Mouse (Mus musculus): Measurements from ENCODE around the gene Fosb.

Gene Fosb

DNA sequence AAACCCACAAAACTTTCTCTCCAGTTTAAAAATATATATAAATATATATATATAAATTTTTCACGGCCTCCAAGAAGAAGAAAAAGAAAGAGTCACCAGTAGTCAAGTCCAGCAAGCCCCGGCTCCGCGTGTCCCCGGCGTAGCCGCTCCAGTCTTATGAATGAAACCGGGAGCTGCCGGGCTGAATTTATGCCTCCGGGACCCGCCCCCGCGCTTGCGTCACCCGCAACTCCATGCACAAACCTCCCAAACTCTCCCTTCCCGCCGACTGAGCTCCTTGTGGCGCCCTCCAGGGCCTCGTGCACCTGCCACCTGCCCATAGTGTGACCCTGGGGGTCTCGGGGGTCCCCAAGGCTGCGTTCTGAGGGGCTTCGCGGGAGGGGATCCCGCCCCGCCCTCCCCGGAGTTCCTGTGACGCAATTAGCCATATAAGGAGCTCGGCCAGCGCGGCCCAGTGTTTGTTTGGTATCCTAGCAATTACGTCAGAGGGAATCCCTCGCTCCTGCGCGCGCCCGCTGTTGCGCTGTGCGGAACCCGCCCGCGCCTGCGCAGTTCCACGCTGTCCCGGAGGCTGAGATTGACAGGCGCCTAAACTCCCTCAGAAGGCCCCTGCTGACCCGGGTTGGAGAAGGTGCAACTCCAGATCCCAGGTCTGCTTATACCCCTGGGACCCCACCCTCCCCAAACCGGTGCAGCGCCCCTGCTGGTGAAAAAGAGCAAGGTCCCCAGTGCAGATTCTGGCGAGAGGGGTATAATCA lies at the start of gene Fosb:
TSS of gene Fosb (minus strand) at position 168 of the 758 bp plus-strand sequence.
- peak; percentile 95 for DNase-seq (ENCODE audit: low spot score)

DNA sequence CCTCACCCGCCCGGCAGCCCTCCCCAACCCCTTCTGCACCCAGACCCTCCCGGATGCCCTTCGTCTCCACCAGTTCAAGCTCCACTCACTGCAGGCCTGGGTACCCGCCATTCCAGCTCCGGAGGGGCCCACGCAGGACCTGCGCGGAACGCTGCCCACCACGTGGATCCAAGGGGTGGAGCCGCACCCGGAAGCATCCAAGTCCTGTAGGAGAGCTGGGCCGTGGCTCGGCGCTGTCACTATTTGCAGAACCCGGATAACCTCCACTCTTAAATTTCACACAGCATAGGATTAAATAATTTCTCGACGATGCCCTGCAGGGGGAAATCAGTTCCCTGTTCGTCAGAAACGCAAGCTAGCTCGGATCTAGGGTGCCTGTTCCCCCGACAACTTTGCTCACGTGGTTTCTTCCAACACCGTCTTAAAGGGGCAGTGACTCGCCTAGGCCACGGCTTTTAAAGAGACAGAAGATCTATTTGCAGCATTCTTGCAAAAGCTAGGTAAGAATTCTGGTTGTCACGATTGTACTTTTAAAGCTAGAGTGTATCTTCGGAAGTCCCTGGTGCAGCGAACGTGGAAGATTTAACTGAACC lies 49.5 kb upstream of the Fosb start, which contains the start of the genes Cd3eap and Ppp1r13l:
TSS of gene Cd3eap (minus strand) at position 185 of the 593 bp plus-strand sequence.
TSS of gene Ppp1r13l (plus strand) at position 451 of the 593 bp plus-strand sequence.
- DNase-seq (ENCODE audit: low spot score), result peak; percentile 82

DNA sequence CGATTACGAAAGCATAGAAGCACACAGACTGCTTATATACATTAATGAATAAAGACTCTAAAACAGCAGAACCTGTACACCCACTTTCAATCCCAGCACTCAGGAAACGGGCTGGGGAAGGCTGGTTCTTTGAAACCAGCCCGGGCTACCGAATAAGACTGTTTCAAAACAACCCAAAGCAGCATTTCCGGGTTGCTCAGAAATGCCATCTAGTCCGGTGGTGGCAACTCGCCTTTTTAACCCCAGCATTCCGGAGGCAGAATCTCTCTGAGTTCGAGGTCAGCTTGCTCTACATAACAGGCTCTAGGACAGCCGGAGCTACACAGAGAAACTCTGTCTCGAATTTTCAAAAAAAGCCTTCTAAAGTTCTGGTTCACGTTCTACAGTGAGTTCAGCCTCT lies 48.8 kb upstream of the Fosb start:
- no peak for DNase-seq (ENCODE audit: low spot score)

DNA sequence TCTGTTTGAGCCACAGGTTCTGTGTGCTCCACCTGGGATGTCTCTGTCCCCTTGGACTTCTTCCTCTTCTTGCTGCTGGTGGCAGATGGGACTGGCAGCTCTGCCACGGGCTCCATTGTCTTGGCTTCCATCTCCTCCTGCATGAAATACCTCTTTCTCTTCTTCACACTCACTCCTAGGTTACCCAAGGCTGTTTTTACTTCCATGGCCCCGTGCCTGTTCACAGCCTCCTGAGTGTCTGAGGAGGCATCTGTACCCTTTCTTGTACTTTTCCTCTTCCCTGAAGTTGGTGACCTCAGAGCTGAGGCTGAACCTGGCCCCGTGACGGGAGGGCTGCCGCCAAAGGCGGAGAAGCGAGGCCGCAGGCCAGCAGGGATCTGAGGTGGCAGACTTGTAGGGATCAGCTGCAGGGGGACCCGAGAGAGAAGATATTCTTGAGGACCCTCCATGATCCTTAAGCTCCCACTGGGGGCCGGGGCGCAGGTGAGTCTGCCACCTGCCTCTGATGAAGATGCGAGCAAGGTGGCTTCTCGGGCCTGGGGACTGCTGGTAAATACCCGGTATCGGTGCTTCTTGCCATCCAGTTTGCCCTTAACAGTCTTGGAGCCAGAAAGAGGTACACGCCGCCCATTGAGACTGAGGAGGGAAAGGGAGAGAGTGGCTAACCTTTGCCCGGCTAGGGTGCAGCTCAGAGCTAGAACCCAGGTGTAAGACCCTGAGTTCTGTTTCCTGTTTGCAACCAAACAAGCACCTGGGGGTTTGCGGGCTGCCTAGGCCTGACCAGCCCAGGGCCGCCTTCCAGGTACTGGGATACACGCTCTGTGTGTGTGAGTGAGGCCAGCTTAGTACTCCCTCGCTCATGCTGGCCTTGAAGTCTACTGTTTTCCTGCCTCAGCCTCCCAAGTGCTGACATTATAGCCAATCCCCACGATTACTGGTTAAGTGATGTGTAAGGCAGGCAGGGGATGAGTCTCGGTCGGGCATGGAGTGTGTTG lies 47.8 kb upstream of the Fosb start:
- DNase-seq (ENCODE audit: low spot score), result no peak

DNA sequence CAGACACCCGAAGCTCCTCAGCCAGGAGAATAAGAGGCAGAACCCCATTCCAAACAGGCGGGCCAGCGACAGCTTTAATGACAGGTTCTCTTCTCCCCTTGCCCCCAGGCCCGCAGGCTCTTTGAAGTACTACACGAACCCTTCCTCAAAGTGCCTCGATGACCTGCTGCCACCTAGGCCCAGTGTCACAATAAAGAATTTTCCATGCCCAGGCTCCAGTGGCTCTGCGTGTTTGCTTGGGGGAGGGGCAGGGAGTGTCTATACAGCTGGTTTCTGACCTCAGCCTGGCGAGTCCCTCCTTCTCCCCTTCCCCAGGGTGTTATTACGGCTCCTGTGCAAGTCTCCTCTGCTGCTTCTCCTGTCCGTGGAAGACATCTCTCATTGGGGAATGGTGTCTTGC lies 46.5 kb upstream of the Fosb start:
- no peak for DNase-seq (ENCODE audit: low spot score)

DNA sequence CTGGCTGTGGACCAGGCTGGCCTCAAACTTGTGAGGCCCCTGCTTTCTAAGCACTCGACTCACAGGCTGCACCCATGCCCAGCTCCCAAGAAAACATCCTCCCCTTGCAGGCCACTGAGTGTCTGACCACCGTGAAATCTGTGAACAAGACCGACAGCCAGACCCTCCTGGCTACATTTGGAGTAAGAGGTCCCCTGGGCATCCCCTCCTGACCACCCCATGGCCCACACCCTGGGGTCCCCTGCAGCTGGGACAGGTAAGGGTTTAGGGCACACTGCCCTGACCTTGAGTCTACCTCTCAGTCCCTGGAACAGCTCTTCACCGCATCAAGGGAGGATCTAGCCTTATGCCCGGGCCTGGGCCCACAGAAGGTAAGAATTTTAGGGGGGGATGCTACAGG lies 45.1 kb upstream of the Fosb start:
- DNase-seq (ENCODE audit: low spot score), result no peak

DNA sequence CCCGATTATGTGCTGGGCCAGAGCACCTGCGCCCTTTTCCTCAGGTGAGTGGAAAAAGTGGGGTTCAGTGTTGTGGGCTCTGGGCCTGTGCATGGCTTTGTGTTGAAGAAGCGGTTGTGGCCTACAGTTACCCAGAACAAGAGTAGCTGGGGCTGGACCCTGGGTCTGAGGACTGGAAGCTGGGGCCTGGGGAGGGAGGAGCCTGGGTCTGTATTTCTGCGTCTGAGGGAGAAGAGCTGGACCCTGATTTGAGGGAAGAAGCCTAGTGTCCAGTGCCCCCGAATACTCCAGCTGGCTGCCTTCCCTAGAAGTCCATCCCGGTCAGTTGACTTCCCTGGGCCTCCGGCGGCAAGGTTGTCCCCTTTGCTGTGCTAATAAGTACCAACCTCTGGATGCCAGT lies 40.4 kb upstream of the Fosb start:
- no peak for DNase-seq (ENCODE audit: low spot score)

DNA sequence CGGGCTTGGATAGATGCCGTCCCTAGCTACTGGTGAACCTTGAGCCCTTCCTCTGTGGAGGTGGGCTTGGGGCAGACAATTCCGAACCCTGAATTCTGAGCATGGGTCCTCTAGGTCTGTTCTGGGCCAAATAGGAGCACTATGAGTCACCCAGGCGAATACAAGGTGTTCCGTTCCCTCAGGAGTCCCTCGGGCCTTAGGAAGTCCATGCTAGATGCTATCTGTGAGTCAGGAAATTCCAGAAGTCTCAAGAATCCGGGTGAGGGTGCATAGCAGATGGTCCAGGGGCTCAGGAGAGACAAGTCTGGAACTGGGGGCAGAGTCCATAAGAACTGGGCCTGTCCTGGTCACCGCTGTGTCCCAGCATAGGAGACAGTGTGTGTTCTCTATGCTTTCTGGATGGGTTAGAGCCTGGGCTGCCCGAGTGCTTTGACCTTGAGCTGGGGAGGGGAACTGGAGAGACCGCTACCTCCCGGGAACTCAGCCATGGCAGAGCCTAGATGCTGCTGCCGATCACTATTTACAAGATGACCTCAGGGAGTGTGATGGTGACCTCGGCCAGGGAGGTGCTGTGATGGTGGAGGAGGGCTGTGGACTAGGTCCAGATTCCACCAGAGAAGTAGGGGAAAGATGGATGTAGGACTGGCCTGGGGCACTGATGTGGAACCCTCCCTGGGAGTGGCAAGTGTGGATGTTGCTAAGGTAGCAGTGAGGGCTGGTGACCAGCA lies 39.5 kb upstream of the Fosb start:
- DNase-seq (ENCODE audit: low spot score), result no peak

DNA sequence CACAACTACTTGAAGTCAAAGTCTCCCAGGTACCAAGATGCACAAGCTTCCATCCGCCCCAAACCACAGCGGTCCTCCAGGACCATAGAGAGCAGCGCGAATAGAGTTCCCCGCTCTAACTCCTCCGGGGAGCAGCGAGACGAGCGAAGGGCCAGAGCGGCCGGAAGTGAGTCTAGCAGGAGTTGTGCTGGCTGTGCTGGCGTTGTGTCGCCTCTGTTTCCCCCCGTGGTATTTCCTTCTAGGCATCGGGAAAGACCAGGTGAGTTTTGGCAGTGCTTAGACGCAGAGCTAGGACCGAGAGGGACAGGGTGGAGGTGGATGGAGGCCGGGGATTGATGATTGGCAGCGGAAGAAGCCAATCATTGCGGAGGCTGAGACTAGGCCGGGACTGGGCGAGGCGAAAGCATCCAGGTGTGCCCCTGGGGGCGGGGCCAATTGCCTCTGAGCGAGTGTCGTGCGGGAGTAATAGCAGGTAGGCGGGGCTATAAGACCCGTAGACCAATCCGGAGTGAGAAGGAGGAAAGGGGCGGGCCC lies 35.2 kb upstream of the Fosb start:
- peak; percentile 97 for DNase-seq (ENCODE audit: low spot score)

DNA sequence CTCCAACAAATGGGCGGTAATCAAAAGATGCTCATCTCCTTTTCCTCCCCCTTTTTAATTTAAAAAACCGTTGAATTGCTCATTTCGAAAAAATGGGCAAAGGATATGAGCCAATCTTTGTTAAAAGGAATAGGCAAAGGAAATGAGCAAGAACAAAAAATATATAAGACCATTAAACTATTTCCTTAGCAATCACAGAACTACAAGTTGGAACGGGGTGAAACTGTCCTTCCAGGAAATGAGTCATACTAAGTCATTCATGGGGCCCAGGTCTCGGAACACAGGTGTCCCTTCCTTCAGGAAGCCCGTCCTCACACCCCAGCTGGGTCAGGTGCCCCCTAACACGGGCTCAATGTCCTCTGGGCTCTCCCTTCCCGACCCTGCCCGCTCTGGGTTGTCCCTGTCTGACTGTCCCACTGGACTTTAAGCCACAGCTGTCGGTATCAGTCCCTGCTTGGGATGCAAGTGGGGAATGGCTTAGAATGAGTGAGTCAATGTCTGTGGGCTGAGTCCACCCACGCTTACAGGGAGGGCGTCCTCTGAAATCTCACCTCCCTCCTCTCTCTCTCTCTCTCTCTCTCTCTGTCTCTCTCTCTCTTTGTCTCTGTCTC lies 34.5 kb upstream of the Fosb start, which contains the start of gene Ercc1:
TSS of gene Ercc1 (plus strand) at position 542 of the 611 bp plus-strand sequence.
- peak; percentile 15 for DNase-seq (ENCODE audit: low spot score)

DNA sequence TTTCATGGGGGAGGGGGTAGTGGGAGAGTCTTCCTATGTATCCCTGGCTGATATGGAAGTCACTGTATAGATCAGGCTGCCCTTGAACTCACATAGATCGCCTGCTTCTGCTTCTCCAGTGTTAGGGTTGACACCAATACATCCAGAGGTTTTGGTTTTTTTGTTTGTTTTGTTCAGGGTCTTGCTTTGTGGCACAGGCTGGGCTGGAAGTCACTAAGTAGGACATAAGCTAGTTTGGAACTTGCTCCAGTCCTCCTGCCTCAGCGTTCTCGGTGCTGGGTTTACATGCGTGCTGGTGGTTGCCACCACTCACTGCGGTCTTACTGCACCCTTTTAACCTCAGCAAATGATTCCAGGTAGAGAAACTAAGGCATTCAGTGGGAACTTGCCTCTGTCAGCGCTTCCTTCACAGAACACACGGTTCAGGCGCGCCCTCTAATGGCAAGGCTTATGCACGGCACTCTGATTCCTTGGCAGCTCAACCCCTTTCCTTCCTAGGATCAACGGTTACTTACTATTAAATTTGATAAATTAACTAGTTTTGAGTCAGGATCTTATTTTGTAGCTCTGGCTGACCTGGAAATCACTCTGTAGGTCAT lies 33.5 kb upstream of the Fosb start:
- DNase-seq (ENCODE audit: low spot score), result peak; percentile 63

DNA sequence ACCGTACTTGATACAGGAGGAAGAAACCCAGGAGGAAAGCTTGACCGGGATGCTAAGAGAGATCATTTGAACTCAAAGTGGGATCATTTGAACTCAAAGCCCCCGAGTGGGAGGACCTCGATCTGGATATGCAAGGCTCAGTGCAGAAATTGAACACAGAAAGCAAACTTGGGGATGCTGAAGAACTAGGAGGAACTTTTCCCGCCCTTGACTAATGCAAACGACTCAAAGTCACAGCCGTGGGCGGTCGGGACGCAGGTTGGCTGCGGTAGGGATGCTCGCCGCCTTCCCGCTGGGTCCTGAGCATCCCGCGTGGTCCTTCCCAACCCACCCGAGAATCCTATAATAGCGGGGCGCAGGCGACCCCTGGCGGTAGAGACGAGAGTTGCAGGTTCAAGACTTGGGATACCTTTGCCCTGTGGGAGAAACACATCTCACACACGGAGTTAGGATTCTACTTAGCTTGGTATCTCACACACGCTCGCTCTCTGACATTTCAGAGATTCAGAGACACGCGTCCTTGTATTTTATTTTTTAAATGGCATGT lies 32.7 kb upstream of the Fosb start:
- peak; percentile 68 for DNase-seq (ENCODE audit: low spot score)

DNA sequence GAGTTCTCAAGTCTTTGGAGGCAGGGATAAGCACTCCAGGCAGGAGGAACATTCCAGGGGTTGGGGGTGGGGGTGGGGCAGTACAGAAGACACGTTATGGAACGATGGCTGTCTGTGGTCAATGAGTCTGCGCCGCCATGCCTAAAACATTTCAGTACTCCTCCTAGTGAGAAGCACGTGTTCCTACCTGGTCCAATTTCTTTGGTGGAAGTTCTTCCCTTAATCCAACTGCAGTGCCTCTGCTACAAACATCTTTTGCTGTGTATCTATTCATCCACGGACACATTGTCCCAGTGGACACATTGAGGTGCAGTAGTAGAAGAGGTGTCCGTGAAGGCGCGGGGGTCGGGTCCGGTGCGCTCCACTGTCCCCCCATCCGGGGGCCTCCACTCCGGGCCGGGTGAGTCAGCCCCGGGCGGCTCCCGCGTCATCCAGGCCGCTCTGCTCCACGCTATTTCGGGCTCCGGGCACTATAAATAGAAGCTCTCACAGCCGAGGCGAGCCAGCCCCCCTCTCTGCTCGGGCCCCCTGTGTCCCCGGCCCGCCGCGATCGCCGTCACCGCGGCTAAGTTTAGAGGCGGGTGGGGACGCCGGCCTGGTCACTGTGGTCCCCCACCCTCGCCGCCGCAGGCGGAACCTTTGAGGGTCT lies 32.0 kb upstream of the Fosb start:
- no peak for DNase-seq (ENCODE audit: low spot score)

DNA sequence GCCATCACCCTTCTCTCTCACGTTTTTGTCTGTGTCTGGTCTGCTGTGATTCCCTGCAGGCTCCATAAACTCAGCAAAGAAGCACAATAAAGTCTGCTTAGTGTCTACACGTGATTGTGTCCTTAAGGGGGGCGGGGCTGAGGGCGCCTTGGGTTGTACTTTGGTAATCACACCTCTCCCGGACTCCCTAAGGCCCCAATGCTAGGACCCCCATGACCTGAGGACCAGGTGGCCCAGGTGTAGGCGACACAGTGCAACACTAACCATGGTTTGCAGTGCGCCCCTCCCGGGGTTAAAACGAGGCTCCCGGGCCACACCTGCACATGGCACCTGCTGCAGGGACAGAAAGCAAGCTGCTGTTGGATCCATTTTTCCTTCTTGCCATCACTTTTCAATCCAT lies 31.4 kb upstream of the Fosb start:
- no peak for DNase-seq (ENCODE audit: low spot score)

DNA sequence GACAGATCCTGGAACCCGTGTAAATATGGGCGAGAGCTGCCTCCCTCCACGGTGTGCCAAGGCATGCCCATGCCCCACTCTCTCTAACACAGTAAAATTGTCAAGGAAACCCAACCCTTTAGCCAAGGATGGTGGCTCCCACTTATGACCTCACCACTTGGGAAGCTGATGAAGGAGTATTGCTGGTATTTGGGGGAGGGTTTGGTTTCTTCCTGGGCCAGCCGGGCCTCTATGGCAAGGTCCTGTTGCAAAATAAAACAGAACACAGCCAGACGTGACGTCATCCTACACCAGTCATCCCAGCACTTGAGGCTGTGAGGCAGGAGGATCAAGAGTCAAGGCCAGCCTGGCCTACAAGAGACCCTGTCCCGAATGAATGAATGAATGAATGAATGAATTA lies 28.7 kb upstream of the Fosb start:
- no peak for DNase-seq (ENCODE audit: low spot score)

DNA sequence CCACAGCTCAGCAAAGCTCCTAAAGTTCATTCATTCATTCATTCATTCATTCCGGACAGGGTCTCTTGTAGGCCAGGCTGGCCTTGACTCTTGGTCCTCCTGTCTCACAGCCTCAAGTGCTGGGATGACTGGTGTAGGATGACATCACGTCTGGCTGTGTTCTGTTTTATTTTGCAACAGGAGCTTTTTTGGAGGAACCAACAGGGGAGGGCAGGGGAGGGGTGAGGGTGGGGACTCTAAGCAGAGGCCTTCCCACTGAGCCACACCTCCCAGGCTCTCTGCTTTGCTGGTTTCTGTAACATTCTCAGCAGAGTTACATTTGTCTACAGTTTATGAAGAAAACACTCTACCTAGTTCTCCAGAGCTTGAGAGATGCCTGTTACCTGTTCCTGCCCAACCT lies 28.2 kb upstream of the Fosb start:
- no peak for DNase-seq (ENCODE audit: low spot score)

DNA sequence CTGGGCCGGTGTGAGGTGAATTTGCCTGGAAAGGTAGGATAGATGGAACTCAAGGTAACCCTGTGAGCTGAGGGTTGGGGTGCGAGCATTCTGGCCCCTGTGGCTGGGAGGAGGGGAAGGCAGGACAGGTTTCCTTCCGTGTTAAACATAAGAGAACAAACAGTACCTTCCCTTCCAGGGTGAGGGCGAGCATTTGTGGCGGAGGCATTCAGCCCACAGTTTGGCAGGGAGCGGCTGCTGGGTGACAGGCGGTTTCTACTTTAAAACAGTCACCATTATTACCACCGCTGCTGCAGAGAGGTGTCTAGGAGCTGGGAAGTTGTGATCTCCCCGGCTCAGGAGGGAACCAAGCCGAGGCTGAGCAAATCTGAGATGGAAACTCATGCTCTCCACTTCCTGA lies 27.3 kb upstream of the Fosb start:
- DNase-seq (ENCODE audit: low spot score), result no peak

DNA sequence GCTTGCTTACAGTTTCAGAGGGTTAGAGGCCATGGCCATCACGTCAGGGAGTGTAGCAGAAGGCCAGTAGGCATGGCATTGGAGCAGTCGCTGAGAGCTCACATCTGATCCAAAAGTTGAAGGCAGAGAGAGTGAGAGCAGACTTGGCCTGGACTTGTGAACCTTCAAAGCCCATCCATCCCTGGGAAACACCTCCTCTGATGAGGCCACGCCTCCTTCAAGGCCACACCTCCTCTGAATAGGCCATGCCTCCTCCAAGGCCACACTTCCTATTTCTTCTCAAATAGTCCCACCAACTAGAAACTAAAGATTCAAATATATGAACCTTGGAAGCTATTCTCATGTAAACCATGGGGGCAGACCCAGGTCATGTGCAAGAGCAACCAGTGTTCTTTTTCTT lies 25.7 kb upstream of the Fosb start:
- no peak for DNase-seq (ENCODE audit: low spot score)

DNA sequence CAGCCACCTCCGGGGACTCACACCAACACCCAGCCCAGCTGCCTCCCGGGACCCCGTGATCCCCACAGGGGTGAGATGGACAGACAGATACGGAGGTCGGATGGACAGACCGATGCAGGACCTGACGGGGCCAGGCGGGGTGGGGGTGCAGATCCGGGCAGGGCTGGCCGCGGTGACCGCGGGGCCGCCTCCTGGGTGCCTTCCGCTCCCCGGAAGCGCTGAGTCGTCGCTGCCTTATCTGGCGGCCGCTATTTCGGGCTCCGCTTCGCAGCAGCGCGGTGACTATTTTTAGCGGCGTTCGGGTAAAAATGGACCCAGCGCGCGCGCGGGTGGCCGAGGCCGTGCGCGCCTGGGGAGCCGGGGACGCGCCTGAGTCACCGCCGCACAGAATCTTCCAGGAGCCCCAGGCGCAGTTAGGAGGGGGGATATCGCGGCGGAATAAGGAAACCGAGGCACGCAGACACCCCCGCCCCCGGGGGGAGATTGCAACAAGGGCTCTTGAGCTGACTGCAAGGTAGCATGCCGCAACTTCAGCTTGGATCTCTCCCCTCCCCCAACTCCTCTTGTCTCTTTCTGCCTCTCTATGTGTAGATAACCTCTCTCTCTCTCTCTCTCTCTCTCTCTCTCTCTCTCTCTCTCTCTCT lies 23.0 kb upstream of the Fosb start:
- DNase-seq (ENCODE audit: low spot score), result peak; percentile 75
